Mouse (Mus musculus) erythroblast, embryonic 14.5 days (primary cell): ENCODE data around the gene Pth.

Experiments used
- GATA1 ChIP-seq: IDR thresholded peaks from 2 replicates; pipeline ENCODE4 v1.6.1; 2012; ENCODE audit warnings: low read length, inconsistent platforms, mixed read lengths
- TAL1 ChIP-seq: IDR thresholded peaks from 3 replicates; pipeline ENCODE4 v1.6.1; 2012; ENCODE audit warnings: low read length, inconsistent platforms, mixed read lengths

DNA sequence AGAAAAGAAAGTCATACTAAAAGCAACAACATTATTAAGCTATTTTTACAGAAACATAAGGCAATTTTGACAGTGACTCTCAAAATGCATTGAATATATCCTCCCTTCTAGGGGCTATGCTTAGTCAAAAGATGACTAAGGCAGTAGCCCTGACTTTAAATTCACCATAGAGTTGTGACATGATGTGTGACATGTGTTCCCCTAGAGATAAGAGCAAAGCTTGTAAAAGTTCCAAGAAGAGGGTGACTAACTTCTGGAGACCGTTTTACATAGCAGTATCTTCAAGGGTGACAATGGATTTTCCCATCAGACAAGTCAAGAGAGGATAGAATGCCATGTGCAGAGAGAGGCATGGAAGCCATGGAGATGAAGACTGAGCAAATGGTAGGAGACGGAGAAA lies 3.2 kb upstream of the Pth start:
- TF ChIP-seq GATA1 (no peak), TAL1 (no peak)
